Mouse (Mus musculus) left cerebral cortex, adult 8-10 months (tissue): ENCODE data around the gene Gm38100. TPM values are rescaled to one million over a fixed set of nuclear protein-coding genes. Genes with fewer than 3 reads are reported as not detected.

ENCODE experiments used
- DNase-seq, 2 experiments: peaks; one replicate each; pipeline ENCODE4 v3.0.0; 2022; ENCODE audit warnings: low spot score in 2 of 2
- total RNA-seq, 4 experiments: library from RNA; stranded (reverse); gene quantifications; 2 replicates each; pipeline ENCODE4 v1.2.4; 2022

Gm38100 gene
- not detected for total RNA-seq

DNA sequence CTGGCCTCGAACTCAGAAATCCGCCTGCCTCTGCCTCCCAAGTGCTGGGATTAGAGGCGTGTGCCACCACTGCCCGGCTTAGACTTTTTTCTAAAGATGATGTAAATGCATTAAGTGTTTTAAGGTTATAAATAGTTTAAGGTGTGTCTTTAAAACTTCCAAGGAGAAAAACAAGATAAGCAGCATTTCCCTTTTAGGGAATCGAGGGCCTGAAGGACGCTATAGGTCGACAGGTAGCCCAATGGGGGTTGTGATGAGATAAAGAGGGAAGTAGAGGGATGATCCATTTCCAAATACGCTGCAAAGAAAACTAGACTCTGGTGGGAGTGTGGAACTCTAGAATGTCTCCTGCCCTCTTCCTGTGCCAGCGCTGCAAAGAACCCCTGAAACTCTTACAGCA is at the start of gene Gm38100:
Gene Gm38100 (plus strand): TSS at position 301 of the 400 bp plus-strand sequence.
- no peak for DNase-seq

DNA sequence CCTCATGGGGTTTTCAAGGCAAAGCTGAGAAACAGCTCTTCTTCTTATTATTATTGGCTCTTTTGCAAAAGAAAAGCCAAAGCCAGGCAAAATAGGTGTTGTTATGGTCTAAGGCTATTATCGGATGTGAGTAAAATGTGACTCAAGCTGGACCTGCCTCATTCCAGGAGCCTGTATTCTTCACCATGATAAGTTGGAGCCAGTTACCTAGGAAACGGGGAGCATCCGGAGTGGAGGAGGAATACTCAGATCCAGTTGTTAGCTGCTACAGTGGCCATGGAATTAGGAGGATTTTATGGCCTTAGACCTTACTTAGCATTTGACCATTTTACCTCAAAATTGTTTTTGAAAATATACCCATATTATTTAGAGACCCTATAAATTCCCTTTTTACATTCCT is 49.4 kb upstream of the Gm38100 start:
- DNase-seq, result no peak

DNA sequence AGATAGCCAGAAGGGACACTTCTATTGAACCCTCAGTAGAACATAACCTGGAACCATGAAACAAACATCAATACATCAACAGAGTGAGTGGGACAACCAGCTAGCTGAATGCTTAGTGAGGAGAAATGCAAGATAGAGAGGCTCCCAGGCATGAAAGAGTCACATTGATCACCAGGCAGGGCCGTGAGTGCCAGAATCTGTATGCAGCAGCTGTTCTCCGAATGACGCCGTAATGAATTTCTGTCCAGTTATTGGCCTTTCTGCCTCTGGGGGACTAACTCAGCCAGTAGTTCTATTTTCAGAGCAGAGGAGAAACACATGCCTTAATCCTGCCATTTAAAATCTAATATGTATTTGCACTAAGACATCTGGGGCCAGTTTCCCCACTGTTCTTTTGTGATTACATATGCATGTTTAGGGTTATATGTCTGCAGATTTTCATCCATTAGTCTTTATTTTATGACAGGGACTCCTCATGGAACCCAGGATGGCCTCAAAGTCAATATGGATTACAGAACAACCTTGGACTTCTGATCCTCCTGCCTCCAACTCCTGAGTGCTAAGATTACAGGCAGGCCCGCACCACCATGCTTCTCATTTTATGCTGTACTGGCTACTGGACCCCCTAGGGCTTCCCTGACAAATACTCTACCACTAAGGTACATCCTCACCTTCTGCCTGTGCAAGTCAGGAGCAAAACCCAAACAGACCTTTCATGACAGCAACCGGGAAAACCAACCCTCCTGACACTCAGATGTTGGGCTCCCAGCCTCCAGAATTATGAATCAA is 47.9 kb upstream of the Gm38100 start:
- no peak for DNase-seq

DNA sequence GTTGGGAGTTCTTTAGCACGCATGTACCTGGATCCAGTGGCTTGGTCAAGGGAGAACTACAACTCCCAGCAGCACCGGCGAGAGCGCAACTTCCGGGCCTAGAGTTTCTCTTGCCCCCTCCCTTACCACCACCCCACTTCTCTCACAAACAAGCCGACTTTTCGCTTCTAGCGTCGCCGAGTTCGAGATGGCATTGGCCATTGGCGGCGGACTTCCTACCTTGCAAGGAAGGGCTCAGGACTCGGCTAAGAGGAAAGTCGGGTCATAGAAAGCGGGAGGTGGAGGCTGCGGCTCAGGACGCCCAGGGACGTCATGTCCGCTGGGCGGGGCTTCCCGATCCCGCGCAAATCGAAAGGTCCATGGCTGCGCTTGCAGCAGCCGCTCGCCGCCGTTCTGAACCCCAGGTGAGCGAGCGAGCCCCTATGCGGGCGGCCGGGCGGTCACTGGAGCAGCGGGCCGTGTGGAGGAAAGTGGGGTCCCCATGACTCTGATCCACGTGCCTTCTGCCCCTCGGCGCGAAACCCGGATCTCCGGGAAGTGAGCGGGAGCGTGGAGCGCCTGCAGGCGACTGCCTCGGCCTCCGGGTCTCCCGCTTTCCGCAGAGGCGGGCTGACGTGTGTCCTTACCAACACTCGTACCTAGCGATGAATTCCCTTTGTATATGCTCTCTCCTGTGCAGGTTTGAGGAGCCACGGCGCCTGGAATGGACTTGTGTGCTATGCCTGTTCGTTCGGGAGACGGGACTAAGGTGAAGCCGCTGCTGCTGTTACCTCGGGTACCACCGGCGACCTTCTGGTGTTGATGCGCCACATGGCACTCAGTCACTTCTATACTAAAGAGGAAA is 39.5 kb upstream of the Gm38100 start, which contains the start of gene Exo1:
Gene Exo1 (plus strand): TSS at position 129 of the 844 bp plus-strand sequence.
- DNase-seq, result peak; percentile 74 to 91

DNA sequence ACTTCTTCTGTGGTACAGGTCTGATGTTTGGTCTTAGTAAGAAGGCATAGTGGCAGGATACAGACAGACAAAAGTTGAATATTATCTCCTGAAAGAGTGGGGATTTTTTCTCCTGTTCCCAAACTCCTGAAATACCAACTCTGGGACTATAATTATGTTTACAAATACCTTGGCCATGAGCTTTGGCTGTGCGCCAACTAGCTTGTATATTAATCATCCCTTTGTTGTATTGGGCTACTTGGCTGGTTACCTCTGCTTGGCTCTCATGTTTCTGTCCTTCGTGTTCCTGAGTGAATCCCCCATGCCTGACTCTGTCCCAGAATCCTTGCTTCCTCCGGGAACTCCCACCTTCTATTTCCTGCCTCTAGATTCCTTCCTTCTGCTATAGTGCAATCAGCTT is 36.7 kb upstream of the Gm38100 start:
- DNase-seq, result no peak

DNA sequence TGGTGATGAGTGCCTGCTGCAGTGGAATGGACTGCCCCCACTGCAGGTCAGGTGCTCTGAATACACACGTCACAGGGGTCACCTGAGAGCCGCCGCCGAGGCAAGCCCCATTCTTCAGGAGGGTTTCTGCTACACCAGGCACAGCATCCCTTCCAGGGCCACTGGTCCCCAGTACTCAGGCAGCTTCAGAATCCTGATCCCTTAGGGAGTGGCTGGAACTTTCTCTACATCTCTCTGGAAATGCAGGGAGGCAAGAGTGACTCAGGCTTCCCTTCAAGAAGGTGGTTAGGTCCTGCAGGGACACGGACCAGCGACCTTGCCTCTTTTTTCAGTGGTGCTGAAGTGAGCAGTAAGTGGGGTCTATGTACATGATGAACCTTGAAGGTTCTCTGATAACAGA is 26.9 kb upstream of the Gm38100 start:
- DNase-seq, result no peak

DNA sequence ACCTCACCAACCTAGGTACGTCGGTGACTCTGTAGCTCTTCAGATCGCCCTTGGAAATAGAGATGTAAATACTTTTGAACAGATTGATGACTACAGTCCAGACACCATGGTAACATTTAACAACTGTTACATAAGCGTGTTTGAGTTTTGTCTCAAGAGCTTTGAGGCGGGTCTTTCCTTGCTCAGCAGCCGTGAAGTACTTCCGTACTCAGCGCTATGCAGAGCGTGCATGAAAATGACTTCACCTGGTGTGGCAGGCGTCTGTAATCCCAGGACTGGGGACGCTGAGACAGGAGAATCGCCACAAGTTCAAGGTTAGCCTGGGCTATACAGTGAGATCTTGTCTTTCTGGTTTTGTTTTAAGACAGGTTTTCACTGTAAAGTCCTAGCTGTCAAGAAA is 26.4 kb upstream of the Gm38100 start:
- DNase-seq, result no peak

DNA sequence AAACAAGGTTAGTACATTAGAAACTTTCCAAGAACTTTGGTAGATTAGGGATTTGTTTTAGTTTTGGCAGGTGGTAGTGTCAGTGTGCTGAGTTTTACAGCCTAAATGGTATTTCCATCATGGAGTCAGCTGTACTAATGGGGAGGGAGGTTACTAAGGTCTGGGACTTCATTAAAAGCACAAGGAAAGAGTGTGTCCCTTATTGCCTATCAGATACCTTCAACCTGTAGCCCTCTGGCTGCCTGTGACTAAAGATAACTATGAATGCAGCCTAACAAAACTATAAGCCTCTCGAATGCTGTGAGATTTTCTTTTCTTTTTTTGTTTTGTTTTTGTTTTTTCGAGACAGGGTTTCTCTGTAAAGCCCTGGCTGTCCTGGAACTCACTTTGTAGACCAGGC is 8.9 kb upstream of the Gm38100 start:
- DNase-seq, result no peak

DNA sequence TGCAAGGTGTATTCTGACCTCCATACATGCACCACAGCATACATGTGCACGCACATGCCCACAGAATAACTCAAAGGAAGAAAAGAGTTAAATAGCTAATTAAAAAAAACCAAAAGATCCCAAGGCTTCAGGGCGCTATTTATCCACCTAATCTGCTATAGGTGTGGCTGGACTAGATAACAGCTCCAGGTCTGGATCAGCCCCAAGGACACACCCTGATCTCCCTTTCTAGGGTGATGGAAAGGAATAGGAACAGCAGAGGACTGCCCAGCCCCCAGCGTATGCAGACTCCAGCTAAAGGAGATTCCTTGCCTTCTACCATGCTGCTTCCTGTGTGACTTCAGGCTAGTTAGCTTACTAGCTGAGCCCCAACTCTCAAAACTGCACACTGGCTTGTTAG is 8.1 kb upstream of the Gm38100 start:
- DNase-seq, result no peak

DNA sequence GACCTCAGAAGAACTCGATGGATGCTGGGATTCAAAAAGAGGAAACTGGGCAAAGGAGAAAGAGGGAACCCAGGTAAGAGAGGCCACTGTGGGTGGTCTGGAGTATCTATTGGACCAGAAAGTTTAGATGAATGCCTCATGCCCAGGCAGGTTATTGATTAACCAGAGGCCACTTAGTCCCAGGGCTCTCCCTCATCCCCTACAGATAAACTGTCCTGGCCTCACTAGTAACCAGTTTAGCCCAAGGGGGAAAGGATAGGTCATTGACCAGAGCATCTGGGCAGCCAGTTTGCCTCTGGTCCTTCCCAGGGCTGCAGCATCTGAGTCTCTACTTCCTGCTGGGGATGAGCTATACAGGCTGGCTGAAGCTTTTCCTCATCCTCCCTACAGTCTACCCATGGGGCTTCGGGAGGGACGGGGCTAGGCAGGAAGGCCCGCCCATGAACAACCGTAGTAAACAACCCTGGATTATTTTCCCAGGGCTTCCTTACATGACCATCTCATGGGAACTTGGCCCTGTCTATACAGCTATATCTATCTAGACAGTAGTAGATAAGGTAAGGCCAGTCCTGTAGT is 6.3 kb upstream of the Gm38100 start:
- DNase-seq, result no peak

DNA sequence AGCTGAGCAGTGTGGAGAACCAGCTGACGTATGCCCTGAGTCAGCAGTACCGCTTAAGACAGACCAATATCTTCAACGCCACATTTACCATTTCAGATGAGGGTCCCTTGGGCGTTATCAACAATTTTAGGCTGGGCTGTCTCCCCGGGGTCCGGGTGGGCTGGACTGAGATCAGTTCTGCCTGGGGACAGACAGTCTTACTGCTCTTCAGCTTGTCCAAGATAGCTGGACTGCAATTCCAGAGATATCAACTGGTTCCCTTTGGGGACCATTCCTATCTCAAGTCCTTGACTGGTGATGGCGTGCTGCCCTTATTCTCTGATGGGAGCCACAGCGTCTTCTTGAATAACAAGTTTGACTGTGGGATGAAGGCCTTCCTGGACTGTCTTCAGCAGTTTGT is 962 bp downstream of the Gm38100 start:
- DNase-seq, result no peak

DNA sequence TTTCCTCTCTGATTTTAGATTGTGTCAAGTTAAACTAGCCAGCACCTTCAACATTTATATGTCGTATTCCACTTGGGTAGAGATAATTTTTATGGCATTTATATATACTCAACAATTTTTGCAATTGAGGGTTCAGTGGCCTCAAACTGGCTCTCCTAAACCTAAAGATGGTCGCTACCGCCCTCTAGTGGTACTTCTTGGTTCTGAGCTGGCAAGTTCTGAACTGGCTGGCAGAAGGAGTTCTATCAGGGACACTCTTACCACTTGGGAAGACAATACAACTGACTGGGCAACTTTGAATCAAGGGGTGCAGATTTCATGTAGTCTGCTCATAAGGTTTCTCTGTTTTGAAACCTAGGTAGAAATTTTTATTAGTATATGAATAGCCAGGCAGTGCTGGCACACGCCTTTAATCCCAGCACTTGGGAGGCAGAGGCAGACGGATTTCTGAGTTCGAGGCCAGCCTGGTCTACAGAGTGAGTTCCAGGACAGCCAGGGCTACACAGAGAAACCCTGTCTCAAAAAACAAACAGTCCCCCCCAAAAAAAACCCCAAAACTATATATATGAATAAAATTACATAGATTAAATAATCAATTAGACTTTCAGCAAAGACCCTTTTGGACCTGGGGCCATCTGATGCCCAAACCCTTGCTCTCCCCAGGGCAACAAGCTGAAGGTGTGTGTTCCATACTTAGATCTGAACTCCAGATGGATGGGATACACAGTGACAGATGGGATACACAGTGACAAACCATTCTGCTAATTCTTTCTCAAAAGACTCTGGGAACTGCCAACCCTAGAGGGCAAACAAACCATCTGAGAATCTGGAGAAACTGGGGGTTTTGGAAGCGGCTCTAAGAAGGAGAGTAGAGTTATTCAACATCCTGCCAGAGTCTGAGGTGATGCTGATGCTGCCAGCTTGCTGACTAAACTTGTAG is 4.0 kb downstream of the Gm38100 start:
- peak; percentile 13 to 63 for DNase-seq

DNA sequence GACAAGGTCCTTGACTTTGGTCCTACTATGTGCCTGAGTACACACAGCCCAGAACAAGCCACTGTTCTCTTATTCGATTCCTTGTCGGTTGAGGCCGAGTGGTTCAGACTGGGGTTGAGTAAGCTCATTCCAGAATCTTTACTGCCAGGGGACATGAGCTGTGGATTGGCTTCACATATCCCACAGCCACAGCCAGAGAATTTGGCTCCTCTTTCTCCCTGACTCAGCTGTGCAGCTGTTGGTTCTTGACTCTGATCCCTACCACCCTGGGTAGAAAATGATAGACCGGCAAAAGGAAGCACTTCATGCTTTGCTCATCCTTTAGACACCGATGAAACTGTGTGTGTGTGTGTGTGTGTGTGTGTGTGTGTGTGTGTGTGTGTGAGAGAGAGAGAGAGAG is 11.3 kb downstream of the Gm38100 start:
- no peak for DNase-seq

DNA sequence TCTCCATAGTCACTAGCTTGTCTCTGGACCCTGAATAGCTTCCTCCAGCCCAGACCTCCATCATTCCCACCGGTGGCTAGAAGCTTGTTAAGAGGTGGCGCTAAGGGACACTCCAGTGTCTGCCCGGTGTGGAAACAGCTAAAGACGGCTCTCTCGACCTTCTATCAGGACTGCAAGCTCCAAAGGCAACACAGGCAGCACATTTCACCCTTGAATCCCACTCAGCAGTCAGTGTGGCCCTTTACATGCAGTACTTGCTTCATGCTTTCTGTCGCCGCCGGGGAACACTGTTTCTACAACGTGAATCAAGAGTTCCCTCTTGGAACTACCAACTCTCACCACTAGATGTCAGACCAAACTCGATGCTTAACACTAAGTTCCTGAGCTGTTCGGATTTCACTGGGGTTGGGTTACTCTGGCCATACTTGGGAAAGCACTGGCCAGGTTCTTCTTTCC is 16.2 kb downstream of the Gm38100 start:
- peak; percentile 39 to 46 for DNase-seq

DNA sequence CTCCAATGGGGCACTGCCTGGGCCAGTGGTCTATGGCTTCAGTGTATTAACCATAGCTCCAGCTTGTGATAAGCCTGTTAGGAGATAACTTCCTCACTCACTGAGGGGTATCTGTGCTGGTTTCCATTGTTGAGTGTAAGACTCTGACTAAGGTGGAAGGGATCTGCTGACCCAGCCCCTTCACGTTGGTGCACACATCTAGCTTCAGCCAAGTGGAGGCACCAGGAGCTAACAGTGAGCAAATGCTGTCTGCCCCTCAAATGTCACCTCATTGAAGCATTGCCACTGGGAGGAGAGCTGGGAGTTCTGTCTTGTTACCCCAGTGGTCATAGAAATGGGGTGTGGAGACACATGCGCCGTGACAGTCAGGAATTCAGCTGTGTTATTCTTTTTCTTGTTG is 18.6 kb downstream of the Gm38100 start:
- no peak for DNase-seq

DNA sequence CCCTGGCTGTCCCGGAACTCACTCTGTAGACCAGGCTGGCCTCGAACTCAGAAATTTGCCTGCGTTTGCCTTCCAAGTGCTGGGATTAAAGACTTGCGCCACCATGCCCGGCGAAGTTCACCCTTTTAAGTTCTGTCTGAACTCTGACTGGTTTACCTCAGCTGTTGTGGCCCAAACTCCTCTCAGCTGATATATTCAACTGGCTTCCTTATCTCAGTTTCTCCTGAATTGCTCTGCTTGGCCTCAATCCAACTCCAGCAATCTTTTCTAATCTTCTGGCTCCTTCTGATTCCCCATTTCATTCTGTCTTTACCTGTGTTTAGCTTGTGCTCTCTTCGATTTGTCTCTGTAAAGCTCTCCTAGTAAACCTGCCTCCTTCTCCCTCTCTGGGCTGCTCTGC is 23.0 kb downstream of the Gm38100 start:
- DNase-seq, result no peak

DNA sequence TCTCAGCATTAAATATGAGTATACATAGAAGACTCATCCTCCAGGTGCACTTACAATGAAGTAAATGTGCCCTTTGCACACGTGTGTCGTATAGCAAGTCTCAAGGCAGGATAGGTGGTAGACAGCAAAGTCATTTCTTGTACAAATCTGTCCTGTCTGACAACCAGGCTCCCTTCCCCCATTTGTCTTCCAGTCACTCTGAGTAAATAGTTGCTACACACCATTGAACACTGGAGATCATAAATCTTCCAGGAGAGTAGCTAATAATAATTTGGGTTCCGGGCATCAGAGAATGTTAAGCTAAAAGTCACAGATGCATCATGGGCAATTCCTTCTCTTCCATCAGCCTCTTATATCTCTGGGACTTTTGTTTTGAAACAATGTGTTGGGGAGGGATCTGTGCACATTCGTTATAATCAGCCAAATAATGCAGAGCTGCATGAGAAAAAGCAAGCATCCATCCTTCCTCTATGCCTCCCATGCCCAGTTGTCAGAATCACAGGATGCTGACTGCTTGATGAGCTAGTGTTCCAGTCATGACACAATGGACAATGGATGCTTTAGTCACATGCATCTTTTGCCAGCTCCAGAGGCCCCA is 26.7 kb downstream of the Gm38100 start:
- DNase-seq, result no peak

DNA sequence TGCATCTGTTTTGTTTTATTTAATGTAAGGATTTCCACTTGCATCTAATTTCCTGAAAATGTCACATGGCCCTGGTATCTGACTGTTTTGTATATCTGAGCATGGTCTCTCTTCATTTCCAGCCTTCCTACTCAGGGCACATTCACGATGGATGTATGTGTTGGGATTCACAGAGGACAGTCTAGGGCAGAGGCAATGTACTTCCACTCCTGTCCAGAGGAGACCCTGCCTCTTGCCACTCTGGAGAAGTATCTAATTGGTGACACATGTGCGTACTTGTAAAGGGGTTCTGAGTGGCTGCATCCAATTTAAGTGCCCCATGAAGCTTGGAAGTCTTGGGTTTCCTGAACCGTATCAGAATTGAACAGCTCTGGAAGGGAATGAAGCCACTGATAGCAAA is 30.3 kb downstream of the Gm38100 start:
- no peak for DNase-seq

DNA sequence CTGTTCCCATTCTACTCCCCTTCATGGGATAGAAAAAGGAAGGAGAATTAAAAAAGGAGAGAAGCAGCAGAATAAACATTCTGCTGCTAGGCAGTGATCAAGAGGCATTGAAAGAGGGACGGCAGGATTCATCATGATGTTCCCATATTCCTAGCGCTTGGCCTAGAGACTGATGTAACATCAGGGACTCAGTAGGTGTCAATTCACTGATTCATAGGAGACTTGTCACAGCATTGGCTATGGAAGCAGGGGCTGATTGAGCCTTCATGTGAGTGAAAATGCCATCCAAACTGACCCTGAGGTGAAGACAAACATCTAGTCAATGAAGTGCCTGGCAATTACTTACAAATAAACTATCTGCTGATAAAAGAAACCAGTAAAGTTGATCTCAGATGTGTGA is 30.7 kb downstream of the Gm38100 start:
- DNase-seq, result no peak

DNA sequence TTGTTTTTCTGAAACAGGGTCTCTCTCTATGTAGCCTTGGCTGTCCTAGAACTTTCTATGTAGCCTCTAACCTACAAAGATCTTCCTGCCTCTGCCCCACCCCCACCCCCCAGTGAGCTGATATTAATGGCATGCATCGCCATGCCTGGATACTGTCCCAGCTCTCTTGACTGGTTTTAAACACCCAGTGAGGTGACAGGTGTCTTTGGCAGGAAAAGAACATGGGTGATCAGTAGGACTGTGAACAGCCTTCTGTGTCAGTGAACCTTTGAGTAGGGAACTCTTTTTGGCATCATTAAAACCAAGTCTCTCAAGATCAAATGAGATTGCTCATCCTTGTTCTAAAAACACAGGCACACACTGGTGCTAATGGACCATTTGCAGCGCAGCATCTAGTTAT is 41.7 kb downstream of the Gm38100 start:
- no peak for DNase-seq
